Mouse (Mus musculus): ENCODE data around the gene Dcaf8.
"Not testable (repeated sequence)": the region's sequence is repeated elsewhere in the genome, so short reads cannot be mapped to it uniquely, and the experiment has no call there.

Gene Dcaf8

DNA sequence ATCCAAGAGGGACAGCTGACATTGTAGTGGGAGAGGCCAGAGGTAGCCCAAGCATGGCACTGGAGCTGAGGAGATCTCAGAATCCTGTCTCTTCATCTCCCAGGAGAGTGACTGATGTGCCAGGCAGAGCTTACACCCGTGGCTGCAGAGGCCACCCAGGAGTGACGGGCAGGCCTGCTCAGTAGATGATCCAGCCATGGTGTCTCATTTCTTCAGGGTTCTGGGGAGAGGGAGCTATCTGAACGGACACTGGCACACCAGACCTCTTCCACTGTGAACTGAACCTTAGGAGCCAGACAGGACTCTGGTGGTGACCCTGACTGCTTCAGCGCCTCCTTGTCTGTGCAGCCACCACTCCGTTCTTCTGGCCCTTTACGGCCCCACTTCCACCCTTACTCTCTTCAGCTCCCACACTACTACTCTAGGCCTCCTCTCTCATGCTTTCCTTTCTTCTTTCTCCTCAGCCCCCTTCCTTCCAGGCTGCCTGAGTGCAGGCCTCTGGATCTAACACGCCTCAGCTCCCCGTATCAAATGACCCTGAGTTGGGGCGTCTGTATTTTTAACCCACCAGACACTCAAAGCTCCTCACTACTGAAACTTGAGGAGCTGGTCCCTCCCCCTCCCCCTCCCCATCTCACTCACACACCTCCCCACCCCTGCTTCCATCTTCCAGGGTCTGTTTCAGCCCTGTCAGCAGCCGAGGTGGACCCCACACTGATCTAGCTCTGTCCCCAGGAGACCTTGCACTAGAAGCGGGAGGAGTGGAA lies 73.6 kb downstream of the Dcaf8 start:
- no peak for DNase-seq

DNA sequence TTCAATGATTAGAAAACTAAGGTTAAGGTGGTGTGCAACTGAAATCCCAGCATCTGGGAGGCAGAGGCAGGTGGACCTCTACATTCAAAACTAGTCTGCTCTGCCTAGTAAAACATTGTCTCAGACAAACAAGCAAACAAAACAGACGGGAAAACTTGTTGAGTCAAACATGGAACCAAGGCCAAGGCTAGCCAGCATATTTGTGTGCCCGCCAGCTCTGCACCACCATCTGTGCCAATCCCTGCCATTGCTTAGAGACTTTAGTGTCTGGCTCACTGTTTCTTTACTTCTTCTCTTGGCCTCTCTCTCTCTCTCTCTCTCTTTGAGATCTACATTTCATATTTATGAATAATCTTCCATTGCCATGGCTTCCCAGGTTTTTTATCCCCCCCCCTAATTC lies 80.3 kb downstream of the Dcaf8 start:
- no peak for DNase-seq

DNA sequence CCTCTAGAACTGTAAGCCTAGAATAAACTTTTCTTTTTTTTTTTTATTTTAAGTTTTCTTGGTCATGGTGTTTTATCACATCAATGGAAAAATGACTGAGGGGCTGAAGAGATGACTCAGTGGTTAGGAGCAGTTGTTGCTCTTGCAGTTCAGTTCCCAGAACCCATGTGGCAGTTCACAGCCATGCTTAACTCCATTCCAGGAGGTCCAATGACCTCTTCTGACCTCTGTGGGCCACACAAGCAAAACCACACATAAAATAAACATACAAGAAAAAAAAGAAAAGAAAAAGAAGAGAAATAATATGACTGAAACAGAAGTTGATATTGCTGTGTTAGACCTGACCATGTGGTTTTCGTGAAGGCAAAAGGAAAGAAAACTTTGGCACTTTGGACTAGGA lies 81.3 kb downstream of the Dcaf8 start:
- no peak for DNase-seq

DNA sequence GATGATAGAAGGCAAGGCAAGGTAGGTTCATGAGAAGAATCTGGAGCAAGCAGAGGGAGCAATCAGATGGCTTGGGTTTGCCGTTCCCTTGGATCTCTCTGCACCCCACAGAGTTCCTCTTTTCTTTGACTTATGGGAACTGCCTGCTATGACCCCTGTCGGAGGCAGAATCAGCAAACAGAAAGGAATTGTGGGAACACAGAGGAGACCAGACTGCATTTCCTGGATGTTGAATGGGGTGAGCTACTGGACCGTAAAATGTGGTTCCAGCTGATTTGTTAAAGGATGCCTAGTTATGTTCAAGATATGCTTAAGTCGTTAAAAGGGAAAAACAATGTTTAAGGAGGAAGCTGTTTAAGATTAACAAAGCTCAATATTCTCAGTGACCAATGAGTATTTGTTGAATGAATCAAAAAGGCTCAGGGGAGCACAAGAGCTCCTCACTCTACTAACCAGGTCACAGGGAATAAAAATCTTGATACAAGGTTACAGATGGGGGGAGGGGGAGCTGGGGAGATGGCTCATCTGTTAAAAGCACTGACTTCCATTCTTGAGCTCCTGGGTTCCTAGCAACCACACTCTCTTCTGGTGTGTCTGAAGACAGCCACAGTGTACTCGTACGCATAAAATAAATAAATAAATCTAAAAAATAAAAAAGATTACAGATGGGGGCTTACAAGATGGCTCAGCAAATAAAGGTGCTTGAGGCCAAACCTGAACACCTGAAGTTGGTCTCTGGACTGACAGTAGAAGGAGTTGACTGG lies 93.2 kb downstream of the Dcaf8 start:
- no peak for DNase-seq

DNA sequence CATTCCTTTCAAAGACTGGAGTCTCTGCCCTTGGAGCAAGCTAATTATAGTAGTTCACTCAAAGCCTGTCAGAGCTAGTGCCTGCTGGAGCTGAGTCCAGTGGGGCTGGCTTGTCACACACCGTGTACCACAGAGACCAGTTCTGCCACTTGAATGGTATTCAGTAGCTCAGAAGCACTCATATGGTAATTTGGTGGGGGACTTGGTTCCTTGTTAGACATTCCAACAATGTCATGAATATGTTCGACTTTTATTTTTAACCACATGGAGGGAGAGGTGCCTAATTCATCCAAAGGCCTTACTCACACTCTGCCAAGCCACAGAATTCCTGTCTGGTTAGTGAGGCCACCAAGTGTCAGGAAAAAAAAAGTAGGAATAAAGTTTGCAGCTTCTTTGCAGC lies 94.5 kb downstream of the Dcaf8 start:
- DNase-seq, result no peak

DNA sequence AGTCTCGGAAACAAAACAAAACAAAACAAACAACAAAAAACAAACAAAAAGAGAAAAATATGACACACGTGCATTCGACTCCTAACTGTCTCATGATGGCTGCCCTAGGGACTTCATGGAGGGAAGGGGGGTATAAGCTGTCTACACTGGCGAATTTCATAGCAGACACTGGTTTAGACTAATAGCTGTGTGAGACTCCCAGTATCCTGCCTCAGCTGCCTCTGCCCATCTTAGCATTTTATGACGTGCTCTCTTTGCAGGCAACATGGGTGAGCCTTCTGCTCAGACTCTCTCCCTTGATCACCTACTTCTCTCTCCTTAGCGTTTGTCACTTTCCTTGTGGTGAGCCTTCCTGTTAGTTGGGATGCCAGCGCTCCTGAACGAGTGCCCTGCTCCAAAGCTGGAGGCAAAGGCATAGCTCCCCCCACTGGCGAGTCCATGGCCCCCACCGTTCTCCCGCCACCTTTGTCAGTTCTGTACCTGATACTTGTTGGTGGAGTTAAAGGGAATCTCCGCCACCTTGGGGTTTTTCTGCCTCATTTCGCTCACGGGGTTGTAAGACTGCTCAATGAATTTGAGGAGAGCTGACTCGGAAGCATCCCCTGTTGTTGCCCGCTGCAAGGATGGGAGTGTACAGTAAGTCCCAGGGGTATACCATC lies 95.8 kb downstream of the Dcaf8 start:
- peak; percentile 33 for DNase-seq

DNA sequence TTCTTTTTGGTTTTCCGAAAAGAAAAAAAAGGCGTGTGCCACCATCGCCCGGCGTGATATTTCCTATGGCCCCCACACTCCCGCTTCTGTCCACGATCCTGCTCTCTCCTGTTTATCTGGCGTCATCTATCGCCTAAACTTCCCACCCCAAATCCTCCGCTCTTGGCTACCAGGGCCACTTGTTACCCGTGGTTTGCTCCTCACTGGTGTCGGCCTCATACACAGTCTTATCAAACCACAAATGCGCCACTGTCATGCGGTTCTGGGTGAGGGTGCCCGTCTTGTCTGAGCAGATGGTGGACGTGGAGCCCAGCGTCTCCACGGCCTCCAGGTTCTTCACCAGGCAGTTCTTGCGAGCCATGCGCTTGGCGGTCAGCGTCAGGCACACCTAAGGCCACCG lies 96.8 kb downstream of the Dcaf8 start:
- DNase-seq, result not testable (repeated sequence)

Data from right cerebral cortex, postnatal 4 days (tissue).